Mouse (Mus musculus) kidney, embryonic 14.5 days (tissue): Measurements from ENCODE around the gene Pepd. TPM values are rescaled to one million over a fixed set of nuclear protein-coding genes. Genes with fewer than 3 reads are reported as not detected.
A peak's percentile ranks its signal among the peaks of the same experiment; 100 is the strongest.

Experiments
- ATAC-seq: fragments of 200-750 bp; cut with Nextera tagmentation; 2 replicates; pipeline ENCODE4 v1.8.0; 2017; ENCODE audit warnings: moderate number of reproducible peaks, mild to moderate bottlenecking, moderate TSS enrichment, moderate library complexity; ENCODE audit not compliant: low FRiP score, low TSS enrichment
- H3K27ac ChIP-seq: fragments of 300-500 bp; sonication (generic); 2 replicates; pipeline ENCODE4 v1.5.1; 2014; ENCODE audit warnings: low read depth, mild to moderate bottlenecking, low read length, moderate library complexity, mixed read lengths
- H3K27me3 ChIP-seq: fragments of 300-500 bp; sonication (generic); 2 replicates; pipeline ENCODE4 v1.6.1; 2014; ENCODE audit warnings: mild to moderate bottlenecking, low read length; ENCODE audit not compliant: control insufficient read depth, insufficient read depth
- H3K36me3 ChIP-seq: fragments of 300-500 bp; sonication (generic); 2 replicates; pipeline ENCODE4 v1.6.1; 2014; ENCODE audit warnings: low read length, mixed read lengths; ENCODE audit not compliant: control insufficient read depth, insufficient read depth
- H3K4me1 ChIP-seq: fragments of 300-500 bp; sonication (generic); 2 replicates; pipeline ENCODE4 v1.6.1; 2014; ENCODE audit warnings: low read length, mixed read lengths; ENCODE audit not compliant: control insufficient read depth, insufficient read depth
- H3K4me2 ChIP-seq: fragments of 300-500 bp; sonication (generic); replicated peaks from 2 replicates; pipeline ENCODE4 v1.6.1; 2014; ENCODE audit warnings: low read depth, mild to moderate bottlenecking, low read length
- H3K4me3 ChIP-seq: fragments of 300-500 bp; sonication (generic); 2 replicates; pipeline ENCODE4 v1.5.1; 2014; ENCODE audit warnings: mild to moderate bottlenecking, low read length
- H3K9ac ChIP-seq: fragments of 300-500 bp; sonication (generic); 2 replicates; pipeline ENCODE4 v1.6.1; 2014; ENCODE audit warnings: low read depth, mild to moderate bottlenecking, low read length, moderate library complexity
- H3K9me3 ChIP-seq: fragments of 300-500 bp; sonication (generic); 2 replicates; pipeline ENCODE4 v1.6.1; 2016; ENCODE audit warnings: low read length; ENCODE audit not compliant: control insufficient read depth
- WGBS: fragments of 180-500 bp; shearing (Covaris S2); extraction: QIAGEN DNeasy Blood & Tissue Kit; methylation state at CpG from one replicate; pipeline ENCODE4 v1.1.7; 2014; 5-methylcytosine and 5-hydroxymethylcytosine counted together
- polyA plus RNA-seq: library from polyadenylated mRNA; unstranded; fragments of >200 nt; fragmentation: Nextera tagmentation; extraction: Ambion mirVana; gene quantifications from 2 replicates; pipeline ENCODE4 v1.2.1, GENCODE M21; 2014

Gene Pepd
- polyA plus RNA-seq, 1 experiment from 2014 or later = 122 TPM

DNA sequence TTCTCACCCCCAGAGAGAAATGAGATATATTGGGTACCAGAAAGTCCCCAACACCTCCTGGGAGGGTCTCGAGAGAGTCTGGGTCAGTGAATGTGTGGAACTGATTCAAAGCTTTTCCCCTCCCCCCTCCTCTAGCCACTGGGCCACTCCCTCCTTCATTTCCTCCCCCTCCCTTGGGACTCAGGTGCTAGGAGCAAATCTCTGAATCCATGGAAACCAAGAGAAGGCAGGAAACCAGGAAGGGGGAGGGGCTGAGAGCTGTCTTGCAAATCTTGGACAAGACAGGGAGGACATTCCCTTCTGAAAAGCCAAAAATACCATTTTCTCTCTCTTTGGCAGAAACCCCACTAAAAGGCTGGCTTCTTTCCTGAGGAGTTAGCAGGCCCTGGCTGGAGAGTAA, 15.1 kb upstream of the Pepd start:
- Histone ChIP-seq H3K4me1 (peaks cover 11% of the 10 kb centered on the region; the same call in 1 of the 2 replicates), H3K4me3 (no peak overlapping the region), H3K4me2 (no peak overlapping the region), H3K27me3 (no peaks in the 10 kb centered on the region), H3K9ac (no peak overlapping the region), H3K9me3 (no peaks in the 10 kb centered on the region), H3K36me3 (no peaks in the 10 kb centered on the region), H3K27ac (no peak overlapping the region)
- 5% methylated on average over 1 of the region's 1 CpGs for WGBS
- no peak for ATAC-seq

DNA sequence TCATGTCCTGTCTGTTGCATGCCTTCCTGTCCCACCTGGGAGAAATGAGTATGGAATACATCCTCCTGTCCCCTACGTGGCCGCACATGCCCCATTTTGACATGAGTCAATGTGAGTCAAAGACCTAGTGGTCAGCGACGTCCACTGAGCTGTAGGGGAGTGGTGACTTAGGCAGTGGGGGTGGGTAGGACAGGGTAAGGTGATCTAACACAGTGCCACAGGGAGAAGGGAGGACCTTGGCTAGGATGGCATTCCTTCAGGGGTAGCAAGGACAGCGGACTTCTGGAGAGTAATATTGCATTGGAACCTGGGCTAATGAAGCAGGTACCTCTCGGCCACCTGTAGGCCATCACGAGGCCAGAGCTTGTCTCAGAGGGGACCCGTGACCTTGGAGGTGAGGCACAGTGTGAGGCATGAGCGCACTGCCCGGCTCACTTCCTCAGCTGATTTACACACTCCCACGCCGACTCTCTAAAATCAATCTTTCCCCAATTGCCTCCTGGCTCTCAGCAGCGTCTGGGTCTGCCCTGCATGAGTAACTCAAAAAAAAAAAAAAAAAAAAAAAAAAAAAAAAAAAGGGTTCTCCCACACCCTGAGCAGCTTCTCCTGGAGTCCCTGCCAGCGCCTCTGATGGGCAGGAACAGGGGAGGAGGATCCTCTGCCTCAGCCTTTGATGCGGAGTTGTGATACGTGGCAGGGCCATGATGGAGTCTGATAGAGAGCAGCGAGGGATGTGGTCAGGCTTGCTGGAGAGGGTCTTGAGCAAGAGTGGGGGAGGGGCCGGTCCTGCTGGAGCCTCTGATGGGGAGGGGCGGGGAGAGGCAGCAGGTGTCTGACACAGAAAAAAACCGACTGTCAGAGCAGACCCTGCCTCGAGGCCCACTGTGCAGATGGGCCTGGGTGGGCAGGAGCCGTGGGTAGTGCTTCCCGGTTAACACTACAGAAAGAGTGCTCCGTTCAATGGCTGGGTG, 1.8 kb upstream of the Pepd start:
- peaks cover 2% of the 10 kb centered on the region; the same call in 1 of the 2 replicates for H3K9me3 ChIP-seq
- 14% methylated on average over 24 of the region's 24 CpGs for WGBS
- H3K27ac ChIP-seq = peak overlapping the region; percentile 39; the same call in 1 of the 2 replicates
- H3K4me1 ChIP-seq = peaks cover 4% of the 10 kb centered on the region; the same call in 1 of the 2 replicates
- peak; percentile 81 for ATAC-seq
- no peak overlapping the region for H3K9ac ChIP-seq
- H3K4me3 ChIP-seq = no peak overlapping the region
- no peak overlapping the region; the same call in 1 of the 2 replicates for H3K4me2 ChIP-seq
- H3K36me3 ChIP-seq = no peaks in the 10 kb centered on the region
- no peaks in the 10 kb centered on the region for H3K27me3 ChIP-seq

DNA sequence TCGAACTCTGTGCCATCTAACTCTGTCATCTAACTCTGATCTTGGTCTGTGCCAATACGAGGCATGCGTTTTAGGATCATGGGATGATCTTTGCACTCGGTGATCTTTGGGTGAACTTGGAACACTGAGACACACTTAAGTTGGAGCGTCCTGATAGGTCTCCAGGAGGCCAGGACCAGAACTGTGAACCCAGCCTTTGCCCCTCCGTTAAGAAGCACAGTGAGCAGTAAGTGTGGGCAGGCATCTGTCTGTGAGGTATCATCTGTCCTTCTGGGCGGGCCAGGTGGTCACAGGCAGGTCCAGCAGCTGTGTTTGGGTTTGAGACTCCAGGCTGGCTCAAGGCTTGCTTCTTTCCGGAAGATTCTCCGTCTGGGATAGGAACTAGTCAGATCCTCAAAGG, 1.8 kb downstream of the Pepd start:
- 87% methylated on average over 9 of the region's 9 CpGs for WGBS

DNA sequence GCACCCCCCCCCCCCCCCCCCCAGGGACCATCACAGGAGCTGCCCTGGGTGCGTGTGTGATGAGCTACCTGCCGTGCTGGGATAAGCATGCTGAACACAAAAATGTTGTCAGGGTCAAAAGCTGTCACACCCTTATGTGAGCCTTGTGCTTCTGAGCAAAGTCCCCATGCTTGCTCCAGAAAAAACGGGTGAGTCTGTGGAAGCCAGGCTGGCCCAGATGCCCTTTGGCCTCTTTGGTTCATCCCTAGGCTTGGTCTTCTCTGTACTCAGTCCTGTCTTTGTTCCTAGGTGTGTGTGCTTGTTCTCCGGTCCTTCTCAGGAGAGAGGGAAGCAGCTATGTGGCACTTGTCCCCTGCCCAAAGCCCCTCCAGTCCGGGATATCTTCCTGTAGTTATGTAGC, 3.4 kb downstream of the Pepd start:
- no peak overlapping the region for H3K27ac ChIP-seq

More for the DNA sequence above, 1.8 kb downstream of the Pepd start:
- no peak overlapping the region for H3K4me3 ChIP-seq
- peaks cover 15% of the 10 kb centered on the region for H3K4me1 ChIP-seq
- H3K9me3 ChIP-seq = no peaks in the 10 kb centered on the region
- no peak for ATAC-seq
- no peak overlapping the region for H3K4me2 ChIP-seq
- H3K27me3 ChIP-seq = no peaks in the 10 kb centered on the region
- no peaks in the 10 kb centered on the region for H3K36me3 ChIP-seq
- no peak overlapping the region for H3K9ac ChIP-seq
- no peak overlapping the region for H3K27ac ChIP-seq

DNA sequence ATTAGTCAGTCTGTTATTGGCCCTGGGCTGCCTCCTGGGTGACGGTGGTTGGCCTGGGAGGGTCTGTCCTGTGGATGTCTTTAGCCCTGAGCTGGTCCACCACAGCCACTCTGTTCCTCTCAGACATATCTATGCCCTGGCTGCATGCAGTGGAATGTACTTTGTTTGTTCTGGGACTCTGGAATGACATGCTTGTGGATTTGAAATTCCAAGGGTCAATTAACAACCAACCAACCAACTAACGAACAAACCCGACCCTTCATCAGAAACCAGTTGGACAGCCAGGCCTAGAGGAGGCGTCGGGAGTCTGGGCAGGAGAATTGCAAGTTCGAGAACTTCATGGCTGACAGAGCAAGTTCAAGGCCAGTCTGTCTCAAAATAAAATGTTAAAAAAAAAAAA, 5.4 kb downstream of the Pepd start:
- Histone ChIP-seq H3K27me3 (no peaks in the 10 kb centered on the region), H3K27ac (peak overlapping the region; percentile 83; the same call in 1 of the 2 replicates), H3K4me2 (no peak overlapping the region), H3K36me3 (peaks cover 6% of the 10 kb centered on the region; the same call in 1 of the 2 replicates), H3K4me3 (no peak overlapping the region), H3K4me1 (peaks cover 18% of the 10 kb centered on the region), H3K9me3 (no peaks in the 10 kb centered on the region), H3K9ac (no peak overlapping the region)
- no peak for ATAC-seq
- 41% methylated on average over 6 of the region's 6 CpGs for WGBS

More for the DNA sequence above, 3.4 kb downstream of the Pepd start:
- no peaks in the 10 kb centered on the region for H3K27me3 ChIP-seq
- no peak for ATAC-seq
- no peak overlapping the region for H3K4me2 ChIP-seq
- no peak overlapping the region for H3K9ac ChIP-seq
- no peaks in the 10 kb centered on the region for H3K36me3 ChIP-seq
- H3K9me3 ChIP-seq = no peaks in the 10 kb centered on the region
- H3K4me1 ChIP-seq = peaks cover 18% of the 10 kb centered on the region
- H3K4me3 ChIP-seq = no peak overlapping the region
- 91% methylated on average over 5 of the region's 5 CpGs for WGBS

DNA sequence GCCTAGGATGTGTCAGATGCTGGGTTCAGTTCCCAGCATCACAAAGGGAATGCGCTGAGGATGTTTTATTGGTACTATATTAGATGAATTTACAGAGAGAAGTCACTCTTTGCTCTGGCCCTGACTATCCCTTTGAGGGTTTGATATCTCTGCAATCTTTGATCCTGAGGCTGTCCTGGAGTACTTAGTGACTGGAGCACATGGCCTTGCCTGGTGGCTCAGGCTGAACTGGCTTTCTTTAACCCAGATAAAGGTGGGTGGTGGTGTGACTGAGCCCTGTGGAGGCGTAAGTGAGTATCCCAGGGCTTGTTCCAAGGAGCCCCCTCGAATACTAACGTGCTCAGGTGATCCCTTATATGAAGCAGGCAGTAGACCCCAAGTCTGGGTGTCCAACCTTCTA, 5.8 kb downstream of the Pepd start:
- H3K36me3 ChIP-seq = peaks cover 6% of the 10 kb centered on the region; the same call in 1 of the 2 replicates
- no peaks in the 10 kb centered on the region for H3K27me3 ChIP-seq
- H3K9ac ChIP-seq = no peak overlapping the region
- H3K4me2 ChIP-seq = no peak overlapping the region
- ATAC-seq = no peak; the same call in 1 of the 2 replicates
- H3K4me1 ChIP-seq = peaks cover 15% of the 10 kb centered on the region
- no peak overlapping the region for H3K4me3 ChIP-seq
- H3K27ac ChIP-seq = peak overlapping the region; percentile 83
- no peaks in the 10 kb centered on the region for H3K9me3 ChIP-seq
- 84% methylated on average over 4 of the region's 4 CpGs for WGBS

DNA sequence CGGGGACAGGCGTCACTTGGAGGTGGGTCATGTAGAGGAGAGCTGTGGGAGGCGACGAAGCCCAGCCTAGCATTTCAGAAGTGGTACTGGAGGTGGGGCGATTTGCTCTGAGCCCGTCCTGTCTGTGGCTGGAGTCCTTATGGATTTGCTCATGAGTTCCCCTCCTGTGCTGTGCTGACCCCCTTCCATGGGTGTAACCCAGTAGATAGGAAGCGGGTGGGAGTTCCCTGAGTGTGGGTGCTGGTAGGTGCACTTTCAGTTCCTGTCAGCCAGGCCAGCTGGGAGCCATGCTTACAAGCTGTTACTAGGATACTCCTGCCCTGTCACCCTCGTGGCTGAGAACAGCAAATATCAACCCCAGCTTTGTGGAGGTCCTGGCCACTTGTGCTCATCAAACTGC, 6.2 kb downstream of the Pepd start:
- Histone ChIP-seq H3K27ac (peak overlapping the region; percentile 83), H3K36me3 (peaks cover 6% of the 10 kb centered on the region; the same call in 1 of the 2 replicates), H3K4me2 (no peak overlapping the region), H3K4me1 (peaks cover 14% of the 10 kb centered on the region), H3K9ac (no peak overlapping the region), H3K9me3 (no peaks in the 10 kb centered on the region), H3K4me3 (no peak overlapping the region), H3K27me3 (no peaks in the 10 kb centered on the region)
- peak; percentile 51 for ATAC-seq
- WGBS = 34% methylated on average over 8 of the region's 8 CpGs

DNA sequence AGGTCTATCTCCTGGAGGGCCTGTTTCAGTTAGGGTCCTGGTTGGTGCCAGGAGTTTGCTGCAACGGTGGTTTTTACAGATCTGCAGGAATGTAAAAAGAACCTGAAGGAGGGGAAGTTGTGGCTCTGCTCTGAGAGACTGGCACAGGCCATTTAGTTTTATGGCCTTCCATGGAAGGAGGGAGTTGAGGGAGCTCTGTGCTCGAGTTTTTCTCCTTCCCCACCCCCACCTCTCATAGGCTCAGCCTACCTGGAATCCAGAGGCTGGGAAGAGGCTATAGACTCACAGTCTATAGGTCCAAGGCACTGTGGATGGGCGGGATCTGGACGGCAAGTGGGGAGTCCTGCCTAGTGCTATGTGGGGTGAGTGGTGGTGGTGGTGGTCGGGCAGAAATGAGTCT, 6.9 kb downstream of the Pepd start:
- WGBS = 30% methylated on average over 5 of the region's 5 CpGs
- no peak overlapping the region for H3K4me3 ChIP-seq
- H3K36me3 ChIP-seq = peaks cover 7% of the 10 kb centered on the region; the same call in 1 of the 2 replicates
- no peaks in the 10 kb centered on the region for H3K27me3 ChIP-seq
- no peak overlapping the region for H3K9ac ChIP-seq
- peaks cover 14% of the 10 kb centered on the region for H3K4me1 ChIP-seq
- no peaks in the 10 kb centered on the region for H3K9me3 ChIP-seq
- peak; percentile 79 for ATAC-seq
- peak overlapping the region; percentile 83 for H3K27ac ChIP-seq
- no peak overlapping the region for H3K4me2 ChIP-seq

DNA sequence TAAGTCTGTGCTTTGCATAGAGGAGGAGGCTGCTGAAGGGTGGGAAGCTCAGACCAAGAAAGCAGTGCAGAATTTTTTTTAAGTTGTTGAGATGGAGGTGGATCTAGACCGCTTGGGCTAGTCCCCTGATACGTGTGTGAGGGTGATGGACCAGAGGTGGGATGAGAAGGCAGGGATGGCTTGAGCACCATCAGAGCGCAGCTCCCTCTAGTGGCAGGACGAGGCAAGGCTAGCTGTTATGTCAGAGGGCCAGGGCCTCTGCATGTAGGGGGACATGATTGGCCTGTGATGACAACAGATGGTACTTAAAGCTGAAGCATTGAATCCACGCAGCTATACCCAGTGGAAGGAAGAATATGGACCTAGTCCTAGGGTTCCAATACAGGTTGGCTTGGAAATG, 7.6 kb downstream of the Pepd start:
- H3K27ac ChIP-seq = peak overlapping the region; percentile 83; the same call in 1 of the 2 replicates

More for the DNA sequence above, 7.6 kb downstream of the Pepd start:
- Histone ChIP-seq H3K36me3 (peaks cover 13% of the 10 kb centered on the region; the same call in 1 of the 2 replicates), H3K9ac (no peak overlapping the region), H3K4me2 (no peak overlapping the region), H3K4me3 (no peak overlapping the region), H3K4me1 (peaks cover 14% of the 10 kb centered on the region), H3K9me3 (no peaks in the 10 kb centered on the region), H3K27me3 (no peaks in the 10 kb centered on the region)
- WGBS = 62% methylated on average over 5 of the region's 5 CpGs
- no peak for ATAC-seq
